Mouse (Mus musculus) CH12.LX (cell line): ENCODE measurements at regions not wholly inside any gene's neighbourhood (a gene's known extent, or its start where the extent isn't known, plus 50 kb on each side); places are given as distances from the start of the nearest gene placed in this dataset.

Source experiments
- DNase-seq: peaks from one replicate; pipeline ENCODE4 v3.0.0-alpha.2; 2013; ENCODE audit errors: extremely low read depth
- H3K27ac ChIP-seq: 2 replicates; pipeline ENCODE4 v1.5.1; 2012; ENCODE audit warnings: low read depth, mild to moderate bottlenecking, control low read depth, moderate library complexity; ENCODE audit not compliant: insufficient read depth
- H3K27me3 ChIP-seq: replicated peaks from 2 replicates; pipeline ENCODE3; 2012; ENCODE audit warnings: inconsistent platforms
- H3K36me3 ChIP-seq, 2 experiments: replicated peaks in 1 of 2; 2 replicates each; pipeline versions ENCODE3 to v1.6.1; 2012; ENCODE audit warnings: inconsistent platforms in 1 of 2, low read length in 1 of 2, mild to moderate bottlenecking in 1 of 2, mixed read lengths in 1 of 2, moderate library complexity in 1 of 2; ENCODE audit not compliant: control insufficient read depth in 1 of 2, insufficient read depth in 1 of 2
- H3K4me1 ChIP-seq, 2 experiments: 2 replicates each; pipeline ENCODE4 v1.6.1; 2012; ENCODE audit warnings: inconsistent platforms in 1 of 2, moderate library complexity in 1 of 2; ENCODE audit not compliant: insufficient read depth in 2 of 2, control insufficient read depth in 1 of 2
- H3K4me2 ChIP-seq: 2 replicates; pipeline ENCODE4 v1.6.1; 2012; ENCODE audit warnings: low read depth, mild to moderate bottlenecking, control low read depth; ENCODE audit not compliant: poor library complexity, insufficient read depth, severe bottlenecking
- H3K4me3 ChIP-seq, 3 experiments: fragments of 150-350 bp in 1 of 3; sonication (generic) in 1 of 3; replicated peaks in 1 of 3; 2 replicates each; pipeline versions ENCODE3 to v1.5.1; 2011 to 2012; ENCODE audit warnings: low read depth in 2 of 3, low read length in 2 of 3, mild to moderate bottlenecking in 2 of 3, moderate library complexity in 2 of 3, control low read depth in 1 of 3, improper control_type of control experiment in 1 of 3, inconsistent platforms in 1 of 3, mixed read lengths in 1 of 3; ENCODE audit not compliant: poor library complexity in 1 of 3
- H3K79me2 ChIP-seq: replicated peaks from 2 replicates; pipeline ENCODE4 v1.6.1; 2012; ENCODE audit warnings: mild to moderate bottlenecking, moderate library complexity; ENCODE audit not compliant: control insufficient read depth, poor library complexity, insufficient read depth, severe bottlenecking; ENCODE audit errors: extremely low read depth
- H3K9ac ChIP-seq: 2 replicates; pipeline ENCODE4 v1.6.1; 2012; ENCODE audit warnings: low read depth, mild to moderate bottlenecking, control low read depth, moderate library complexity; ENCODE audit not compliant: insufficient read depth
- H3K9me3 ChIP-seq: replicated peaks from 2 replicates; pipeline ENCODE3; 2012; ENCODE audit warnings: low read length, inconsistent platforms, mixed read lengths
- CHD1 ChIP-seq: IDR thresholded peaks from 2 replicates; pipeline ENCODE4 v1.6.1; 2012; ENCODE audit warnings: low read depth, low read length, improper control_type of control experiment, inconsistent platforms
- CTCF ChIP-seq, 2 experiments: IDR thresholded peaks in 1 of 2; conservative IDR thresholded peaks in 1 of 2; 2 replicates each; pipeline ENCODE4 v1.5.1; 2011 to 2012; ENCODE audit warnings: low read depth in 2 of 2, low read length in 2 of 2, improper control_type of control experiment in 1 of 2, inconsistent platforms in 1 of 2, mild to moderate bottlenecking in 1 of 2, moderate library complexity in 1 of 2
- E2F4 ChIP-seq: IDR thresholded peaks from 2 replicates; pipeline ENCODE4 v1.6.1; 2011; ENCODE audit warnings: low read depth, low read length, improper control_type of control experiment; ENCODE audit not compliant: insufficient replicate concordance
- EP300 ChIP-seq: IDR thresholded peaks from 2 replicates; pipeline ENCODE4 v1.6.1; 2011; ENCODE audit warnings: low read length, improper control_type of control experiment
- ETS1 ChIP-seq: conservative IDR thresholded peaks from 2 replicates; pipeline ENCODE4 v1.6.1; 2012; ENCODE audit warnings: low read depth, mild to moderate bottlenecking, inconsistent platforms, low read length, improper control_type of control experiment, moderate library complexity
- HCFC1 ChIP-seq: IDR thresholded peaks from 2 replicates; pipeline ENCODE4 v1.6.1; 2012; ENCODE audit warnings: low read depth, mild to moderate bottlenecking, inconsistent platforms, low read length, improper control_type of control experiment
- IRF4 ChIP-seq: IDR thresholded peaks from 2 replicates; pipeline ENCODE4 v1.6.1; 2014; ENCODE audit warnings: low read depth, mild to moderate bottlenecking, inconsistent platforms, low read length, improper control_type of control experiment
- JUND ChIP-seq: conservative IDR thresholded peaks from 2 replicates; pipeline ENCODE4 v1.6.1; 2011; ENCODE audit warnings: low read depth, low read length, improper control_type of control experiment
- MAX ChIP-seq: IDR thresholded peaks from 2 replicates; pipeline ENCODE4 v1.6.1; 2011; ENCODE audit warnings: low read length, improper control_type of control experiment
- MAZ ChIP-seq: IDR thresholded peaks from 2 replicates; pipeline ENCODE4 v1.6.1; 2012; ENCODE audit warnings: low read depth, mild to moderate bottlenecking, inconsistent platforms, low read length, improper control_type of control experiment, moderate library complexity
- MEF2A ChIP-seq: IDR thresholded peaks from 2 replicates; pipeline ENCODE4 v1.6.1; 2014; ENCODE audit warnings: low read depth, mild to moderate bottlenecking, inconsistent platforms, low read length, improper control_type of control experiment, borderline replicate concordance
- MYC ChIP-seq: IDR thresholded peaks from 2 replicates; pipeline ENCODE4 v1.6.1; 2011; ENCODE audit warnings: low read depth, mild to moderate bottlenecking, improper control_type of control experiment, low read length
- NELFE ChIP-seq: IDR thresholded peaks from 2 replicates; pipeline ENCODE4 v1.6.1; 2011; ENCODE audit warnings: low read depth, low read length, improper control_type of control experiment
- PAX5 ChIP-seq: IDR thresholded peaks from 2 replicates; pipeline ENCODE4 v1.6.1; 2012; ENCODE audit warnings: low read length, inconsistent platforms, mixed read lengths
- POLR2A ChIP-seq: IDR thresholded peaks from 2 replicates; pipeline ENCODE4 v1.6.1; 2011; ENCODE audit warnings: low read depth, mild to moderate bottlenecking, improper control_type of control experiment, low read length
- POLR2AphosphoS2 ChIP-seq: IDR thresholded peaks from 2 replicates; pipeline ENCODE4 v1.6.1; 2011; ENCODE audit warnings: low read depth, low read length, improper control_type of control experiment
- RCOR1 ChIP-seq: conservative IDR thresholded peaks from 2 replicates; pipeline ENCODE4 v1.6.1; 2012; ENCODE audit warnings: low read depth, mild to moderate bottlenecking, inconsistent platforms, low read length, improper control_type of control experiment
- SIN3A ChIP-seq: IDR thresholded peaks from 2 replicates; pipeline ENCODE4 v1.6.1; 2012; ENCODE audit warnings: low read length, improper control_type of control experiment, inconsistent platforms
- TCF12 ChIP-seq: IDR thresholded peaks from 2 replicates; pipeline ENCODE4 v1.6.1; 2014; ENCODE audit warnings: low read depth, mild to moderate bottlenecking, inconsistent platforms, low read length, improper control_type of control experiment
- UBTF ChIP-seq: IDR thresholded peaks from 2 replicates; pipeline ENCODE4 v1.6.1; 2012; ENCODE audit warnings: low read depth, mild to moderate bottlenecking, inconsistent platforms, low read length, improper control_type of control experiment, moderate library complexity
- USF1 ChIP-seq: IDR thresholded peaks from 2 replicates; pipeline ENCODE4 v1.6.1; 2014; ENCODE audit warnings: low read depth, mild to moderate bottlenecking, inconsistent platforms, low read length, improper control_type of control experiment
- ZKSCAN1 ChIP-seq: IDR thresholded peaks from 2 replicates; pipeline ENCODE4 v1.6.1; 2012; ENCODE audit warnings: low read depth, inconsistent platforms, low read length, improper control_type of control experiment, borderline replicate concordance
- ZNF384 ChIP-seq: IDR thresholded peaks from 2 replicates; pipeline ENCODE4 v1.6.1; 2012; ENCODE audit warnings: low read depth, low read length, improper control_type of control experiment, inconsistent platforms
- dilution Hi-C: fragments of 300-500 bp; cut with MboI; formaldehyde crosslinking; loops from 2 replicates; pipeline ENCODE4 v1.14.3; 2020; ENCODE audit warnings: low sequenced_read_pairs; ENCODE audit not compliant: extremely low pct_unique_long_range_greater_than_20kb, extremely low pct_ligation_motif_present
- in situ Hi-C: fragments of 300-500 bp; cut with MboI; formaldehyde crosslinking; loops from 3 replicates; pipeline ENCODE4 v1.14.3; 2019; ENCODE audit warnings: low sequenced_read_pairs, low pct_ligation_motif_present, low pct_unique_long_range_greater_than_20kb, mixed read lengths

GRCm38 (mm10) chr16:25623986-25624623 lies 59.5 kb upstream of the Trp63 start (continued):
- TF ChIP-seq SIN3A (0 out of 2 replicates have a peak, but pooled peaks have one; percentile 32), ZNF384 (no peak), POLR2A (no peak), JUND (no peak), MAX (peak; percentile 57; the same call in 1 of the 2 replicates), ETS1 (peak; percentile 75), MYC (0 out of 2 replicates have a peak, but pooled peaks have one; percentile 33), IRF4 (no peak; the same call in 1 of the 2 replicates)

GRCm38 (mm10) chr16:25629750-25630149 lies 53.8 kb upstream of the Trp63 start:
- H3K4me1 ChIP-seq = peaks cover 2 to 5% of the 10 kb centered on the region in 2 experiments; a peak in 3 of 4 replicates
- no peaks in the 10 kb centered on the region for H3K9me3 ChIP-seq
- H3K79me2 ChIP-seq = no peaks in the 10 kb centered on the region
- no peak overlapping the region for H3K4me3 ChIP-seq
- in situ Hi-C loops = no loop called here
- no peaks in the 10 kb centered on the region for H3K27me3 ChIP-seq
- no peak overlapping the region for H3K9ac ChIP-seq
- H3K4me2 ChIP-seq = no peak overlapping the region
- H3K36me3 ChIP-seq = no peaks in the 10 kb centered on the region
- TF ChIP-seq TCF12 (no peak), JUND (no peak), NELFE (no peak), MEF2A (no peak), ZKSCAN1 (no peak), IRF4 (no peak), MYC (no peak), HCFC1 (no peak), ZNF384 (no peak), MAZ (no peak), CTCF (conservative IDR thresholded peaks at IDR 0.05 in 1 of 2, IDR thresholded peaks at IDR 0.05 in 1 of 2; ENCODE audit: low read depth in 2 of 2, low read length in 2 of 2) (no peak), E2F4 (no peak)
- dilution Hi-C loops = no loop called here
- no peak for DNase-seq
- H3K27ac ChIP-seq = no peak overlapping the region

GRCm38 (mm10) chr16:25631139-25631716 lies 52.3 kb upstream of the Trp63 start:
- Histone ChIP-seq H3K36me3 (no peaks in the 10 kb centered on the region), H3K9me3 (no peaks in the 10 kb centered on the region), H3K4me3 (no peak overlapping the region), H3K79me2 (no peaks in the 10 kb centered on the region), H3K27me3 (no peaks in the 10 kb centered on the region), H3K4me2 (no peak overlapping the region), H3K27ac (no peak overlapping the region), H3K4me1 (no peaks in the 10 kb centered on the region; a peak in 1 of 4 replicates), H3K9ac (no peak overlapping the region)
- no peak for DNase-seq
- dilution Hi-C loops = no loop called here
- in situ Hi-C loops = no loop called here
- TF ChIP-seq TCF12 (no peak), POLR2AphosphoS2 (no peak), E2F4 (no peak), PAX5 (no peak), EP300 (no peak), UBTF (no peak), ZNF384 (no peak), CHD1 (no peak), MAZ (no peak), JUND (no peak), SIN3A (no peak), RCOR1 (no peak), USF1 (no peak)
